Comparison of ENCODE assay signal across 8 mouse cellular contexts in the genomic region with DNA sequence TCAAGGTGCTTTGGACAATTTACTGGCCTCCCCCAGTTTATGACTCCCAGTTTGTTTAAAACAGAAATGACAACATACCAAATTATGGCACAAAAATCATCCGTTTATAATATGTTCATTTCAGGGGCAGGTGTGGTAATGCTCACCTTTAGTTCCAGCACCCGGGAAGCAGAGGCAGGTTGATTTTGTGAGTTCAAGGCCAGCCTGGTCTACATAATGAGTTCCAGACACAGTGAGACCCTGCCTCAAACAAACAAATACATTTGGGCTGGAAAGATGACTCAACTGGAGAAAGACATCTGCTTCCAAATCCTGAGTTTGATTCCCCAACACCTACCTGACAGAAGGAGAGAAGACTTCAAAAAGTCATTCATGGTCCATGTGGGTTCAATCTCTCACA. TPM values are rescaled to one million over a fixed set of nuclear protein-coding genes. Genes with fewer than 3 reads are reported as not detected.
DNase-seq lines count a peak whose midpoint lies in the region; ATAC-seq and TF ChIP-seq lines count a peak whose summit lies in the region.

No protein-coding gene starts in this region.

- peak overlapping the region; percentile 91 for H3K4me2 ChIP-seq in kidney, embryonic 14.5 days (replicated peaks; ENCODE audit: low read depth, low read length)
- H3K4me2 ChIP-seq in embryonic facial prominence, embryonic 12.5 days (replicated peaks): peak overlapping the region; percentile 70
- H3K4me2 ChIP-seq in hindbrain, postnatal 0 days (ENCODE audit: low read depth, low read length): peak overlapping the region; percentile 80
- peak overlapping the region; percentile 71 for H3K4me2 ChIP-seq in midbrain, embryonic 16.5 days (ENCODE audit: low read length)

- no peaks in the 10 kb centered on the region for H3K36me3 ChIP-seq in kidney, embryonic 14.5 days (ENCODE audit: control insufficient read depth, insufficient read depth, low read length)
- no peaks in the 10 kb centered on the region for H3K36me3 ChIP-seq in embryonic facial prominence, embryonic 12.5 days
- no peaks in the 10 kb centered on the region for H3K36me3 ChIP-seq in hindbrain, postnatal 0 days (ENCODE audit: insufficient read depth, low read length)
- no peaks in the 10 kb centered on the region for H3K36me3 ChIP-seq in midbrain, embryonic 16.5 days (ENCODE audit: control insufficient read depth, insufficient read depth, low read length)

- WGBS in kidney, embryonic 14.5 days: 73% methylated on average over 2 of the region's 2 CpGs
- WGBS in embryonic facial prominence, embryonic 12.5 days: 64% methylated on average over 2 of the region's 2 CpGs
- WGBS in hindbrain, postnatal 0 days: 83% methylated on average over 2 of the region's 2 CpGs
- WGBS in midbrain, embryonic 16.5 days: 76% methylated on average over 2 of the region's 2 CpGs

- H3K4me3 ChIP-seq in kidney, embryonic 14.5 days (ENCODE audit: low read length): no peak overlapping the region
- no peak overlapping the region for H3K4me3 ChIP-seq in embryonic facial prominence, embryonic 12.5 days
- peak overlapping the region; percentile 79; the same call in 1 of the 2 replicates for H3K4me3 ChIP-seq in hindbrain, postnatal 0 days (ENCODE audit: low read length)
- no peak overlapping the region for H3K4me3 ChIP-seq in midbrain, embryonic 16.5 days (ENCODE audit: low read depth, low read length)

- H3K9me3 ChIP-seq in kidney, embryonic 14.5 days (ENCODE audit: control insufficient read depth, low read length): no peaks in the 10 kb centered on the region
- no peaks in the 10 kb centered on the region for H3K9me3 ChIP-seq in embryonic facial prominence, embryonic 12.5 days
- H3K9me3 ChIP-seq in hindbrain, postnatal 0 days (ENCODE audit: low read length): no peaks in the 10 kb centered on the region
- no peaks in the 10 kb centered on the region for H3K9me3 ChIP-seq in midbrain, embryonic 16.5 days (replicated peaks; ENCODE audit: control insufficient read depth, low read length, poor library complexity, severe bottlenecking)

- DNase-seq in kidney, postnatal 25 days: no peak
- DNase-seq in hindbrain, postnatal 0 days (ENCODE audit: low spot score): no peak
- no peak for DNase-seq in right cerebral cortex, adult 18-20 months
- no peak for DNase-seq in Muller cell, postnatal 12 days (ENCODE audit: inconsistent ontology term)

- H3K9ac ChIP-seq in kidney, embryonic 14.5 days (ENCODE audit: low read depth, low read length): no peak overlapping the region
- no peak overlapping the region for H3K9ac ChIP-seq in embryonic facial prominence, embryonic 12.5 days
- H3K9ac ChIP-seq in hindbrain, postnatal 0 days (replicated peaks; ENCODE audit: low read length): peak overlapping the region; percentile 66; the same call in 1 of the 2 replicates
- no peak overlapping the region for H3K9ac ChIP-seq in midbrain, embryonic 16.5 days (ENCODE audit: low read depth, low read length)

- peaks cover 27% of the 10 kb centered on the region for H3K4me1 ChIP-seq in kidney, embryonic 14.5 days (ENCODE audit: control insufficient read depth, insufficient read depth, low read length)
- peaks cover 17% of the 10 kb centered on the region for H3K4me1 ChIP-seq in embryonic facial prominence, embryonic 12.5 days
- peaks cover 14% of the 10 kb centered on the region for H3K4me1 ChIP-seq in hindbrain, postnatal 0 days (ENCODE audit: insufficient read depth, low read length)
- H3K4me1 ChIP-seq in midbrain, embryonic 16.5 days (ENCODE audit: control insufficient read depth, insufficient read depth, low read length): peaks cover 29% of the 10 kb centered on the region

- no peak for TF ChIP-seq CTCF in hindbrain, postnatal 0 days (IDR thresholded peaks at IDR 0.05; ENCODE audit: low read depth)

- ATAC-seq in kidney, embryonic 14.5 days (ENCODE audit: low FRiP score, low TSS enrichment): no peak
- no peak for ATAC-seq in embryonic facial prominence, embryonic 12.5 days (ENCODE audit: insufficient number of reproducible peaks, insufficient read depth, low FRiP score, low TSS enrichment)
- ATAC-seq in hindbrain, postnatal 0 days: no peak
- ATAC-seq in midbrain, embryonic 16.5 days: no peak
- no peak for ATAC-seq in cerebellum, adult (ENCODE audit: insufficient number of reproducible peaks, low FRiP score, low TSS enrichment)

- H3K27me3 ChIP-seq in kidney, embryonic 14.5 days (ENCODE audit: control insufficient read depth, insufficient read depth, low read length): no peaks in the 10 kb centered on the region
- H3K27me3 ChIP-seq in embryonic facial prominence, embryonic 12.5 days: no peaks in the 10 kb centered on the region
- no peaks in the 10 kb centered on the region for H3K27me3 ChIP-seq in hindbrain, postnatal 0 days (ENCODE audit: insufficient read depth, low read length)
- no peaks in the 10 kb centered on the region for H3K27me3 ChIP-seq in midbrain, embryonic 16.5 days (ENCODE audit: control insufficient read depth, insufficient read depth, low read depth, low read length)

- peak overlapping the region; percentile 99 for H3K27ac ChIP-seq in kidney, embryonic 14.5 days (ENCODE audit: low read depth, low read length)
- peak overlapping the region; percentile 98; the same call in 1 of the 2 replicates for H3K27ac ChIP-seq in embryonic facial prominence, embryonic 12.5 days
- H3K27ac ChIP-seq in hindbrain, postnatal 0 days: peak overlapping the region; percentile 99
- peak overlapping the region; percentile 98 for H3K27ac ChIP-seq in midbrain, embryonic 16.5 days (ENCODE audit: low read length)

RNA-seq across cellular contexts. Expression of gene Cap1, which starts 1.5 kb away (rescaled TPM):
- polyA plus RNA-seq in kidney, embryonic 14.5 days (2014; fragmentation: Nextera tagmentation; extraction: Ambion mirVana): 45.6 and 76.7 TPM in 2 replicates
- polyA plus RNA-seq in embryonic facial prominence, embryonic 12.5 days (2016; fragmentation: Nextera tagmentation; extraction: Ambion mirVana): 51.0 and 52.3 TPM in 2 replicates
- 133 and 141 TPM in 2 replicates for total RNA-seq in hindbrain, postnatal 0 days (2014; rRNA removed)
- 59.9 and 60.1 TPM in 2 replicates for polyA plus RNA-seq in hindbrain, postnatal 0 days (2015; fragmentation: Nextera tagmentation; extraction: Ambion mirVana)
- 70.3 and 75.0 TPM in 2 replicates for polyA plus RNA-seq in midbrain, embryonic 16.5 days (2015; fragmentation: Nextera tagmentation; extraction: Ambion mirVana)

RNA-seq across cellular contexts. Expression of gene Ppt1, which starts 51.3 kb away (rescaled TPM):
- polyA plus RNA-seq in kidney, embryonic 14.5 days (2014; fragmentation: Nextera tagmentation; extraction: Ambion mirVana): 64.6 and 82.5 TPM in 2 replicates
- 66.0 and 67.0 TPM in 2 replicates for polyA plus RNA-seq in embryonic facial prominence, embryonic 12.5 days (2016; fragmentation: Nextera tagmentation; extraction: Ambion mirVana)
- total RNA-seq in hindbrain, postnatal 0 days (2014; rRNA removed): 29.0 and 36.4 TPM in 2 replicates
- 88.5 and 89.7 TPM in 2 replicates for polyA plus RNA-seq in hindbrain, postnatal 0 days (2015; fragmentation: Nextera tagmentation; extraction: Ambion mirVana)
- 83.4 and 91.8 TPM in 2 replicates for polyA plus RNA-seq in midbrain, embryonic 16.5 days (2015; fragmentation: Nextera tagmentation; extraction: Ambion mirVana)
